Mouse (Mus musculus): Measurements from ENCODE around the gene Capza3.

DNA sequence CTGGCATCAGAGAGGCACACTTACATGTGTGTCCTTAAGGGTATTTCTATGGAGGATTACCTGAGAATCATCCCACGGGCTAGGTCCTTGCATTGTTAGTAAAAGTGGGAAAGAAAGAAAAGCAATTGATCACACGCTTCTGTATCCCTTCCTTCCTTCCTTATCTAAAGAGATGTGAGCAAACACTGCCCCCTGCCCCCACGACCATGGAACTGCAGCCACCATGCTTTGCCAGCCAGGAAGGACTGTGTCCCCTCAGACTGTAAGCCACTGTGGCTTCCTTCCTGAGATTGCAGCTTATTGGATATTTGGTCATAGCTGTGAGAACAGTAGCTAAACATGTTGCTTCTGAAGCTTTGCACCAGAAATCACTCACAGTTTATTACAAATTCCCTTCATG is 35.9 kb upstream of the Capza3 start:
- no peak for TF ChIP-seq USF1 (IDR thresholded peaks at IDR 0.05; ENCODE audit: low read depth)
- TF ChIP-seq MAX (IDR thresholded peaks at IDR 0.05; ENCODE audit: low read depth): no peak
- no peak for TF ChIP-seq MYOD1 (IDR thresholded peaks at IDR 0.05; ENCODE audit: control insufficient read depth in 1 of 3, insufficient read length in 2 of 3, low read depth in 2 of 3)
- TF ChIP-seq MYOG (IDR thresholded peaks at IDR 0.05; ENCODE audit: control insufficient read depth in 1 of 3, insufficient read depth in 1 of 3, insufficient read length in 2 of 3, low read depth in 2 of 3): no peak

Data from myocyte (in vitro differentiated cells).